Mouse (Mus musculus) limb, embryonic 10.5 days (tissue): ENCODE results near the gene Tmem92. TPM values are rescaled to one million over a fixed set of nuclear protein-coding genes. Genes with fewer than 3 reads are reported as not detected.

Experiments
- polyA plus RNA-seq: library from polyadenylated mRNA; unstranded; fragments of >200 nt; fragmentation: Nextera tagmentation; extraction: Ambion mirVana; gene quantifications from 2 replicates; pipeline ENCODE4 v1.2.1, GENCODE M21; 2016

Tmem92 gene
- polyA plus RNA-seq, 1 experiment from 2014 or later = not detected

Other genes starting within 250 kb of the Tmem92 start
- 3.0 and 4.5 TPM in 2 replicates for gene Rsad1, start 233.4 kb downstream of the Tmem92 start, polyA plus RNA-seq
- 0.11 and 0.30 TPM in 2 replicates for gene Chad, start 217.7 kb downstream of the Tmem92 start, polyA plus RNA-seq
- gene Acsf2, start 180.8 kb downstream of the Tmem92 start, polyA plus RNA-seq = 4.1 and 5.6 TPM in 2 replicates
- gene Lrrc59, start 152.9 kb downstream of the Tmem92 start, polyA plus RNA-seq = 274 and 301 TPM in 2 replicates
- gene Mrpl27, start 128.9 kb downstream of the Tmem92 start, polyA plus RNA-seq = 141 and 147 TPM in 2 replicates
- 60.1 and 62.2 TPM in 2 replicates for gene Eme1, start 128.7 kb downstream of the Tmem92 start, polyA plus RNA-seq
- 17.8 and 21.0 TPM in 2 replicates for gene Xylt2, start 105.2 kb downstream of the Tmem92 start, polyA plus RNA-seq
- not detected in 2 replicates for gene Gm11541, start 78.2 kb downstream of the Tmem92 start, polyA plus RNA-seq
- 0.16 and 0.20 TPM in 2 replicates for gene Cdc34b, start 40.9 kb downstream of the Tmem92 start, polyA plus RNA-seq
- 81.4 and 104 TPM in 2 replicates for gene Col1a1, start 153.5 kb upstream of the Tmem92 start, polyA plus RNA-seq
- not detected in 2 replicates for gene Hils1, start 184.9 kb upstream of the Tmem92 start, polyA plus RNA-seq
- gene Sgca, start 193.6 kb upstream of the Tmem92 start, polyA plus RNA-seq = 0.23 TPM in 1 of 2 replicates, not detected in the other
- 9.9 and 10.8 TPM in 2 replicates for gene Ppp1r9b, start 208.3 kb upstream of the Tmem92 start, polyA plus RNA-seq
- gene Samd14, start 227.2 kb upstream of the Tmem92 start, polyA plus RNA-seq = 29.7 and 39.2 TPM in 2 replicates